12 mouse cellular contexts compared by ENCODE assay signal in the genomic region with DNA sequence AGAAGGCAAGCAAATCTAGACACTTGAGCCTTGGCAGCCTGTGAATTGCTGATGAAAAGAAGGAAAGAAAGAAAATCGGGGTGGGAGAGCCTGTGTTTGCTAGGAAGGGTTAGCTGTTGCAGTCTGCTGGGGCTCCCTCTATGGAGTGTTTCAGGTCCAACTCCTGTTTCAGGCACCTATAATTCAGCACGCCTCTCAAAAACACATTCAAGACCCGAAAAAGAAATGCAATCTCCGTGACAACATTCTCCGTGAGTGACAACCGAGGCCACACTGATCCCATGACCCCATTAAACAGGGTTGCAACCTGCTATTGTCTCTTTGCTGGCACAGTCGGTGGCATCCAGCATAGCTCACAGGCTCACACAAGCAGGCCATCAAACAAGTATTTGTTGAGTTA. TPM values are rescaled to one million over a fixed set of nuclear protein-coding genes. Genes with fewer than 3 reads are reported as not detected.
DNase-seq lines count a peak whose midpoint lies in the region; ATAC-seq and TF ChIP-seq lines count a peak whose summit lies in the region.
"Had no signal": no experiment of that assay in that cellular context is flagged by ENCODE, and none has a peak within 500 bp of the region (broad histone marks: within the 10 kb centered on the region; RNA-seq: fewer than 3 reads in every experiment).

No protein-coding gene starts in this region.

- 37% methylated on average over 7 of the region's 7 CpGs for WGBS in kidney, postnatal 0 days
- WGBS in kidney, adult 2 months: 52% methylated on average over 7 of the region's 7 CpGs
- WGBS in hindbrain, postnatal 0 days: 8% methylated on average over 7 of the region's 7 CpGs
- 7% methylated on average over 7 of the region's 7 CpGs for WGBS in neural tube, embryonic 14.5 days
- WGBS in stomach, postnatal 0 days: 47% methylated on average over 7 of the region's 7 CpGs

- H3K9me3 ChIP-seq in kidney, postnatal 0 days (replicated peaks; ENCODE audit: low read length): no peaks in the 10 kb centered on the region
- H3K9me3 ChIP-seq in hindbrain, postnatal 0 days (ENCODE audit: low read length): no peaks in the 10 kb centered on the region
- H3K9me3 ChIP-seq in neural tube, embryonic 14.5 days (ENCODE audit: control insufficient read depth, low read length): no peaks in the 10 kb centered on the region
- H3K9me3 ChIP-seq in stomach, postnatal 0 days (ENCODE audit: control insufficient read depth, low read length): no peaks in the 10 kb centered on the region
- H3K9me3 ChIP-seq: embryonic facial prominence, embryonic 12.5 days; limb, embryonic 13.5 days had no signal

- TF ChIP-seq EP300 in stomach, postnatal 0 days (optimal IDR thresholded peaks at IDR 0.05): no peak

- DNase-seq in kidney, postnatal 0 days (ENCODE audit: low spot score): no peak
- DNase-seq in kidney, adult 2 months: no peak
- DNase-seq in embryo, embryonic 11 days: peak; percentile 45
- DNase-seq in hindbrain, postnatal 0 days (ENCODE audit: low spot score): peak; percentile 60
- no peak for DNase-seq in stomach, postnatal 0 days (ENCODE audit: low spot score)
- DNase-seq: heart, postnatal 4 days had no signal

- TF ChIP-seq CTCF in kidney, postnatal 0 days (IDR thresholded peaks at IDR 0.05; ENCODE audit: low read depth): peak; percentile 38; the same call in 1 of the 2 replicates
- TF ChIP-seq CTCF in kidney, adult 2 months (conservative IDR thresholded peaks at IDR 0.05; ENCODE audit: insufficient read depth, insufficient read length, low read depth, low read length): no peak
- peak; percentile 52 for TF ChIP-seq CTCF in hindbrain, postnatal 0 days (IDR thresholded peaks at IDR 0.05; ENCODE audit: low read depth)
- TF ChIP-seq CTCF in stomach, postnatal 0 days (IDR thresholded peaks at IDR 0.05; ENCODE audit: low read depth): no peak

- TF ChIP-seq POLR2A in kidney, adult 2 months (IDR thresholded peaks at IDR 0.05; ENCODE audit: low read depth, low read length): no peak

- no peak overlapping the region for H3K4me2 ChIP-seq in kidney, postnatal 0 days (ENCODE audit: low read length)
- peak overlapping the region; percentile 84 for H3K4me2 ChIP-seq in hindbrain, postnatal 0 days (ENCODE audit: low read depth, low read length)
- H3K4me2 ChIP-seq in neural tube, embryonic 14.5 days (ENCODE audit: low read depth, low read length): peak overlapping the region; percentile 76
- no peak overlapping the region for H3K4me2 ChIP-seq in stomach, postnatal 0 days (replicated peaks; ENCODE audit: low read depth)
- H3K4me2 ChIP-seq: embryonic facial prominence, embryonic 12.5 days had no signal

- peaks cover 4% of the 10 kb centered on the region for H3K27me3 ChIP-seq in kidney, postnatal 0 days (ENCODE audit: insufficient read depth, low read length)
- peaks cover 7% of the 10 kb centered on the region for H3K27me3 ChIP-seq in kidney, adult 2 months (replicated peaks; ENCODE audit: control insufficient read depth, insufficient read depth, low read length)
- H3K27me3 ChIP-seq in hindbrain, postnatal 0 days (ENCODE audit: insufficient read depth, low read length): no peaks in the 10 kb centered on the region
- peaks cover 2% of the 10 kb centered on the region; the same call in 1 of the 2 replicates for H3K27me3 ChIP-seq in neural tube, embryonic 14.5 days (ENCODE audit: control insufficient read depth, insufficient read depth, low read length)
- peaks cover 2% of the 10 kb centered on the region; the same call in 1 of the 2 replicates for H3K27me3 ChIP-seq in stomach, postnatal 0 days (ENCODE audit: control insufficient read depth, insufficient read depth, low read length)

- no peak overlapping the region for H3K27ac ChIP-seq in kidney, postnatal 0 days
- no peak overlapping the region for H3K27ac ChIP-seq in kidney, adult 2 months (ENCODE audit: insufficient read depth, low read depth, low read length)
- H3K27ac ChIP-seq in hindbrain, postnatal 0 days: peak overlapping the region; percentile 49; the same call in 1 of the 2 replicates
- H3K27ac ChIP-seq in neural tube, embryonic 14.5 days (ENCODE audit: low read depth, low read length): no peak overlapping the region
- H3K27ac ChIP-seq in stomach, postnatal 0 days (replicated peaks): no peak overlapping the region
- H3K27ac ChIP-seq: embryonic facial prominence, embryonic 12.5 days; limb, embryonic 13.5 days had no signal

- H3K4me3 ChIP-seq in kidney, postnatal 0 days (replicated peaks; ENCODE audit: low read depth, low read length): no peak overlapping the region
- H3K4me3 ChIP-seq in kidney, adult 2 months (ENCODE audit: insufficient read depth, low read depth, low read length): no peak overlapping the region
- H3K4me3 ChIP-seq in hindbrain, postnatal 0 days (ENCODE audit: low read length): peak overlapping the region; percentile 88
- H3K4me3 ChIP-seq in neural tube, embryonic 14.5 days (ENCODE audit: low read depth, low read length): peak overlapping the region; percentile 81
- no peak overlapping the region for H3K4me3 ChIP-seq in stomach, postnatal 0 days (ENCODE audit: low read depth, low read length)
- H3K4me3 ChIP-seq: embryonic facial prominence, embryonic 12.5 days; limb, embryonic 13.5 days had no signal

- ATAC-seq in kidney, postnatal 0 days (replicated peaks; ENCODE audit: low FRiP score, low read depth): no peak
- no peak for ATAC-seq in hindbrain, postnatal 0 days
- ATAC-seq in neural tube, embryonic 14.5 days (ENCODE audit: low read depth): no peak
- ATAC-seq in stomach, postnatal 0 days (ENCODE audit: low FRiP score, low TSS enrichment): no peak
- ATAC-seq in megakaryocyte-erythroid progenitor cell, adult 5-6 weeks (replicated peaks; ENCODE audit: low FRiP score, low TSS enrichment, poor library complexity, severe bottlenecking): no peak
- no peak for ATAC-seq in monocyte, adult 5-6 weeks (replicated peaks; ENCODE audit: insufficient number of reproducible peaks, low FRiP score, low TSS enrichment, poor library complexity, severe bottlenecking)
- ATAC-seq: CD4-positive, CD25-positive, alpha-beta regulatory T cell, adult 4 months had no signal

- peaks cover 3% of the 10 kb centered on the region; the same call in 1 of the 2 replicates for H3K4me1 ChIP-seq in kidney, postnatal 0 days (replicated peaks; ENCODE audit: insufficient read depth, low read length)
- H3K4me1 ChIP-seq in kidney, adult 2 months (ENCODE audit: control insufficient read depth, insufficient read depth, low read length): no peaks in the 10 kb centered on the region
- peaks cover 16% of the 10 kb centered on the region for H3K4me1 ChIP-seq in hindbrain, postnatal 0 days (ENCODE audit: insufficient read depth, low read length)
- H3K4me1 ChIP-seq in neural tube, embryonic 14.5 days (ENCODE audit: control insufficient read depth, insufficient read depth, low read length): peaks cover 27% of the 10 kb centered on the region; the same call in 1 of the 2 replicates
- H3K4me1 ChIP-seq in stomach, postnatal 0 days (replicated peaks; ENCODE audit: control insufficient read depth, insufficient read depth): no peaks in the 10 kb centered on the region

- H3K36me3 ChIP-seq in kidney, postnatal 0 days (ENCODE audit: insufficient read depth, low read length): no peaks in the 10 kb centered on the region
- H3K36me3 ChIP-seq in kidney, adult 2 months (ENCODE audit: control insufficient read depth, insufficient read depth, low read length): no peaks in the 10 kb centered on the region
- no peaks in the 10 kb centered on the region for H3K36me3 ChIP-seq in hindbrain, postnatal 0 days (ENCODE audit: insufficient read depth, low read length)
- no peaks in the 10 kb centered on the region for H3K36me3 ChIP-seq in neural tube, embryonic 14.5 days (ENCODE audit: control insufficient read depth, insufficient read depth, low read length)
- no peaks in the 10 kb centered on the region for H3K36me3 ChIP-seq in stomach, postnatal 0 days (ENCODE audit: control insufficient read depth, insufficient read depth, low read length)
- H3K36me3 ChIP-seq: embryonic facial prominence, embryonic 12.5 days; limb, embryonic 13.5 days had no signal

- H3K9ac ChIP-seq in kidney, postnatal 0 days (ENCODE audit: low read depth, low read length): no peak overlapping the region
- H3K9ac ChIP-seq in hindbrain, postnatal 0 days (replicated peaks; ENCODE audit: low read length): peak overlapping the region; percentile 9; the same call in 1 of the 2 replicates
- H3K9ac ChIP-seq in neural tube, embryonic 14.5 days (replicated peaks; ENCODE audit: low read depth, low read length): no peak overlapping the region
- no peak overlapping the region for H3K9ac ChIP-seq in stomach, postnatal 0 days (ENCODE audit: low read length)
- H3K9ac ChIP-seq: embryonic facial prominence, embryonic 12.5 days; limb, embryonic 13.5 days had no signal

RNA-seq across cellular contexts. Expression of a gene that starts 3.8 kb away (rescaled TPM):
- polyA plus RNA-seq in kidney, postnatal 0 days (2015; fragmentation: Nextera tagmentation; extraction: Ambion mirVana): 0.94 and 1.3 TPM in 2 replicates
- polyA plus RNA-seq in kidney, adult 2 months (2012; rRNA removed): 0.42 and 1.5 TPM in 2 replicates
- 54.2 and 54.5 TPM in 2 replicates for total RNA-seq in hindbrain, postnatal 0 days (2014; rRNA removed)
- 8.7 and 9.9 TPM in 2 replicates for polyA plus RNA-seq in hindbrain, postnatal 0 days (2015; fragmentation: Nextera tagmentation; extraction: Ambion mirVana)
- 13.3 and 15.7 TPM in 2 replicates for polyA plus RNA-seq in neural tube, embryonic 14.5 days (2014; fragmentation: Nextera tagmentation; extraction: Ambion mirVana)
- polyA plus RNA-seq in stomach, postnatal 0 days (2015; fragmentation: Nextera tagmentation; extraction: Ambion mirVana): 0.67 and 1.0 TPM in 2 replicates
- total RNA-seq in megakaryocyte-erythroid progenitor cell, adult 5-6 weeks (2014; fragmentation: Nextera tagmentation): 60.9 and 112 TPM in 2 replicates
- 46.9 and 67.8 TPM in 2 replicates for total RNA-seq in megakaryocyte-erythroid progenitor cell, adult 5-6 weeks (2017)
- 16.6 to 34.4 TPM (median 24.1 TPM) in 3 replicates for total RNA-seq in monocyte, adult 5-6 weeks (2017)

Comparison
In these comparisons a context has a peak if more than half of its experiments do, and no peak if none do; other contexts are left out.
1. CTCF ChIP-seq: peak in kidney, postnatal 0 days (single experiment) and hindbrain, postnatal 0 days (single experiment); none in kidney, adult 2 months (single experiment) and stomach, postnatal 0 days (single experiment).
2. DNase-seq: peak in embryo, embryonic 11 days (single experiment) and hindbrain, postnatal 0 days (single experiment); none in kidney, postnatal 0 days (single experiment), kidney, adult 2 months (single experiment) and stomach, postnatal 0 days (single experiment).
3. H3K4me2 ChIP-seq: peak in hindbrain, postnatal 0 days (single experiment) and neural tube, embryonic 14.5 days (single experiment); none in kidney, postnatal 0 days (single experiment) and stomach, postnatal 0 days (single experiment).
4. H3K4me3 ChIP-seq: peak in hindbrain, postnatal 0 days (single experiment) and neural tube, embryonic 14.5 days (single experiment); none in kidney, postnatal 0 days (single experiment), kidney, adult 2 months (single experiment) and stomach, postnatal 0 days (single experiment).